Mouse (Mus musculus): ENCODE results near the gene Rps27a.

DNA sequence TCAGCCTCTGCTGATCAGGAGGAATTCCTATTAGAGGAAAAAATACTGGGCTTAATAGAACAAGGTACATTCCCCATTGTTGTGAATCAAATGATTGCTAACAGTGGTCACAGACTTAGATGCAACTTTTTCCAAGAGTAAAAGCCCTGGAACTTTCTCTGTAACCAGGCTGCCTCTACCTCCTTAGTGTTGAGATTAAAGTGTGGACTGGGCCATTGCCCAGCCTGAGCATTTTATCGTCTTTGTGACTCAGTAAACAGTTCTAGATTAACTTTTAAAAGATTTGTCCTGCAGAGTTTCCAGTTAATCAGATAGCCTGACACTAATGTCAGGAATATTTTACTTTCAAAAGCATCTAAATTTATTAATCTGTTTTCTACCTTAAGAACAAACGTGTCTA is 1.1 kb downstream of the Rps27a start:
- no peak for TF ChIP-seq CTCF (IDR thresholded peaks at IDR 0.05; ENCODE audit: low read depth, low read length)
- no peak for TF ChIP-seq POLR2A (IDR thresholded peaks at IDR 0.05; ENCODE audit: extremely low read depth, insufficient read depth, low read length)
